Mouse (Mus musculus) gastrocnemius, postnatal 14 days (tissue): ENCODE results near the gene Ccl19. TPM values are rescaled to one million over a fixed set of nuclear protein-coding genes. Genes with fewer than 3 reads are reported as not detected.
"Not testable (repeated sequence)": the region's sequence is repeated elsewhere in the genome, so short reads cannot be mapped to it uniquely, and the experiment has no call there.

ENCODE experiments used
- DNase-seq: peaks from one replicate; pipeline ENCODE4 v3.0.0; 2021; ENCODE audit warnings: mixed read lengths
- intact Hi-C: fragments of 180-260 bp; cut with DNase I; formaldehyde crosslinking; loops from one replicate; pipeline ENCODE4 v1.15.1; 2025; ENCODE audit warnings: low total_unique reads
- long read RNA-seq, 2 experiments: library from polyadenylated mRNA; stranded (forward); transcript quantifications; one replicate each; pipeline ENCODE4 v2.0.0; 2021
- total RNA-seq, 2 experiments: library from RNA; stranded (reverse); gene quantifications; 2 replicates each; pipeline ENCODE4 v1.2.3; 2021

The Ccl19 gene
- under 1 TPM in 1 of 2 experiments, not detected in 1; 0.66 TPM for total RNA-seq
- long read RNA-seq, experiment 1, result 0 reads
- long read RNA-seq, experiment 2, result 0 reads

DNA sequence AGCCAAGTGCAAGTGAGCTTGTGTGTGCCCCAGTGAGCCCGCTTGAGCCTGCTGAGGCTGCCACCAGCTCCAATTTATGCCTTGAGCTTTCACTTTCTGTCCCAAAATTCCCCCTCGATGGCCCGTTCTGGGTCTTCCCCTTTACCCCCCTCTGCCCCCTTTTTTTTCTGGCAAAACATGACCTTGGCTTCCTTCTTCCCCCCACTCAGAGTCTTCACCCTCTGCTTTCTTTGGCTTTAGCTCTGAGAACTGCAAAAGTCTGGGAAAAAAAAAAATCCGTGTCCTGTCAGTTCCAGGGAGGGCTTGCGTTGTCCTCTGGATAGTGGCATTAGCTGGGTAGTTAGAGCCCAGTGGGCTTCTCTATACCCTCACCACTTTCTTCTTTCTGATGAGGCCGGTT, at the start of gene Ccl19:
Gene Ccl19, minus strand, starts transcription at position 101 of the 400 bp plus-strand sequence.
- DNase-seq, intact Hi-C loops: not testable (repeated sequence)

DNA sequence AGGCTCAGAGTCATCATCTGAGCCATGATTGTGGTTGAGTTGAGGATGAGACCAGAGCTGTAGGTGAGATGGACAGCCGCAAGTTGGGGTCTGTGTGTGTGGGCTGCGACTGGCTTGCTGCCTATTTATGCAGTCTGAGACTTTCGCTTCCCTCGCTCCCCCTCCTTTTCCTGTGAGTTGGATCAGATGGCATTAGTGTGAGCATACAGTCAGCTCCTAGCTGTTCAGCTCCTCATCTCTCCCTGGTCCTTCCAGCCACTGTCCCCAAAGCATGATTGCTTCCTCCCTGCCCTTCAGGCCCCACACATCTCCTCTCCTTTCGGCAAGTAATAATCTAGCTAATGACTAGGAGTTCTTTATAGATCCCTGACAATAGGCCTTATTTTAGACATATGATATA, 17.5 kb upstream of the Ccl19 start, which contains the start of gene Ccl21a:
Gene Ccl21a, minus strand, starts transcription at position 101 of the 400 bp plus-strand sequence.
- intact Hi-C loops, DNase-seq: not testable (repeated sequence)

DNA sequence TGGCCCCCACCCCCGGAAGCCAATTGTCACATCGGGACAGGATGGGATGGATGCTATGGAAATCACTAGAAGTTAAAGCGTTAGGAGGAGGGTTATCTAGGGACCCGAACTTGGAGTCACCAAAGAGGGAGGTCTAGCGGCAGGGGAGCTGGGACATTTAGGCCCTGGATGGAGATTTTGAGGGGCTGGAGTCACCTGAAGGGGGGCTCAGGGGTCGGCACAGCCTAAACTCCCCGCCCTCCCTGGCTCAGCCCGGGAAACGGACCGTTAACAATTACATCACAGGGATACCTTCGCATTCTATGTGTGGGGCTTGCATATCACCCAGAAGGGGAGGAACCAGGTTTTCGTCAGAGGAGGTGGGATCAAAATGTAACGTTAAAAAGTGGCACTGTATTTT, 21.1 kb downstream of the Ccl19 start, which contains the start of gene 4930578G10Rik:
Gene 4930578G10Rik, plus strand, starts transcription at position 301 of the 400 bp plus-strand sequence.
- DNase-seq, intact Hi-C loops: not testable (repeated sequence)

Other genes with a start within 250 kb of the Ccl19 start
- gene Fam205a2, start 228.4 kb downstream of the Ccl19 start, total RNA-seq, result under 1 TPM in 1 of 2 experiments, not detected in 1; 0.12 TPM
- gene Gm10591, start 144.4 kb downstream of the Ccl19 start, total RNA-seq, result not detected
- gene Gm2564, start 126.9 kb downstream of the Ccl19 start, total RNA-seq, result 1 to 10 TPM; 1.1 to 3.3 TPM
- not detected for gene Ccl27b, start 101.3 kb downstream of the Ccl19 start, total RNA-seq
- gene Il11ra2, start 94.7 kb downstream of the Ccl19 start, total RNA-seq, result under 1 TPM in 1 of 2 experiments, not detected in 1; 0.44 TPM
- not detected for gene 4930578G10Rik, start 21.0 kb downstream of the Ccl19 start, total RNA-seq
- gene Ccl21a, start 17.4 kb upstream of the Ccl19 start, total RNA-seq, result 1 to 10 TPM; 5.3 to 7.3 TPM
- not detected for gene Fam205a1, start 97.3 kb upstream of the Ccl19 start, total RNA-seq
- not detected for gene Gm12394, start 100.2 kb upstream of the Ccl19 start, total RNA-seq
- under 1 TPM; 0.49 to 0.86 TPM for gene Fam205c, start 117.7 kb upstream of the Ccl19 start, total RNA-seq
- under 1 TPM; 0.45 to 0.66 TPM for gene Phf24, start 160.1 kb upstream of the Ccl19 start, total RNA-seq
- 100 to 1,000 TPM; 118 to 161 TPM for gene Dnajb5, start 193.2 kb upstream of the Ccl19 start, total RNA-seq
- gene 1700022I11Rik, start 213.0 kb upstream of the Ccl19 start, total RNA-seq, result not detected
- gene Vcp, start 243.9 kb upstream of the Ccl19 start, total RNA-seq, result 100 to 1,000 TPM; 260 to 262 TPM